Mouse (Mus musculus) forebrain, embryonic 14.5 days (tissue): ENCODE results near the gene Slc7a11. TPM values are rescaled to one million over a fixed set of nuclear protein-coding genes. Genes with fewer than 3 reads are reported as not detected.

Experiments
- ATAC-seq: fragments of 200-750 bp; cut with Nextera tagmentation; 2 replicates; pipeline ENCODE4 v1.8.0; 2017; ENCODE audit warnings: mild to moderate bottlenecking, moderate library complexity
- DNase-seq: peaks from one replicate; pipeline ENCODE4 v3.0.0-alpha.2; 2015; ENCODE audit warnings: low spot score
- H3K27ac ChIP-seq: fragments of 300-500 bp; sonication (generic); 2 replicates; pipeline ENCODE4 v1.5.1; 2014; ENCODE audit warnings: low read depth, mild to moderate bottlenecking, control low read depth, low read length, moderate library complexity
- H3K27me3 ChIP-seq: fragments of 300-500 bp; sonication (generic); replicated peaks from 2 replicates; pipeline ENCODE4 v1.6.1; 2014; ENCODE audit warnings: low read length, control low read depth, mixed read lengths; ENCODE audit not compliant: control insufficient read depth, insufficient read depth
- H3K36me3 ChIP-seq: fragments of 300-500 bp; sonication (generic); 2 replicates; pipeline ENCODE4 v1.6.1; 2014; ENCODE audit warnings: low read length, control low read depth; ENCODE audit not compliant: control insufficient read depth, insufficient read depth
- H3K4me1 ChIP-seq: fragments of 300-500 bp; sonication (generic); 2 replicates; pipeline ENCODE4 v1.6.1; 2014; ENCODE audit warnings: antibody characterized with exemption, low read length, control low read depth; ENCODE audit not compliant: control insufficient read depth, insufficient read depth
- H3K4me2 ChIP-seq: fragments of 300-500 bp; sonication (generic); 2 replicates; pipeline ENCODE4 v1.6.1; 2014; ENCODE audit warnings: mild to moderate bottlenecking, control low read depth, low read length
- H3K4me3 ChIP-seq: fragments of 300-500 bp; sonication (generic); 2 replicates; pipeline ENCODE4 v1.5.1; 2014; ENCODE audit warnings: low read depth, low read length, control low read depth
- H3K9ac ChIP-seq: fragments of 300-500 bp; sonication (generic); 2 replicates; pipeline ENCODE4 v1.6.1; 2014; ENCODE audit warnings: mild to moderate bottlenecking, low read length, control low read depth, moderate library complexity
- H3K9me3 ChIP-seq: fragments of 300-500 bp; sonication (generic); replicated peaks from 2 replicates; pipeline ENCODE4 v1.6.1; 2016; ENCODE audit warnings: low read length, control low read depth, mixed read lengths; ENCODE audit not compliant: control insufficient read depth
- WGBS: fragments of 180-500 bp; shearing (Covaris S2); extraction: QIAGEN DNeasy Blood & Tissue Kit; methylation state at CpG from one replicate; pipeline ENCODE4 v1.1.7; 2014; 5-methylcytosine and 5-hydroxymethylcytosine counted together
- polyA plus RNA-seq: library from polyadenylated mRNA; unstranded; fragments of >200 nt; fragmentation: Nextera tagmentation; extraction: Ambion mirVana; gene quantifications from 2 replicates; pipeline ENCODE4 v1.2.1, GENCODE M21; 2014

The Slc7a11 gene
- polyA plus RNA-seq, 1 experiment from 2014 or later: 1.9 TPM

DNA sequence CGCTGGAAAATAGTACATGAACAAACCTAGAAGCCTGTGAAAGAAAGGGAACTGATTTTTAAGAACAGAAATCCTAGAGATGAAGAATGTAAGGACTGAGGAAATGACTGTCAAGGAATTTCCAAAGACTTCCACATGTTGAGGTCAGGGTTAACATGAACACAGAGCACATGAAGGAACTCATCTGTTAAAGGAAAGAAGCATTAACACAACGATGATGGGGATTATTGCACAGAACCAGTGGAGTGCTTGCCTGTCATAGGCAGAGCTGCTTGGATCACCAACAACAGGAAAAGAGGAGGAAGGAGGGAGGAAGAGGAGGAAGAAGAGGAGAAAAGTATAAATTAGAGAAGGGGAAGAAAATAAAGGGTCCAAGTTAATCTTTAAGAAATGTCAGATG lies 223.0 kb downstream of the Slc7a11 start:
- 81% methylated on average over 2 of the region's 2 CpGs for WGBS
- Histone ChIP-seq H3K9me3 (no peaks in the 10 kb centered on the region), H3K9ac (no peak overlapping the region), H3K36me3 (no peaks in the 10 kb centered on the region), H3K27ac (no peak overlapping the region), H3K27me3 (no peaks in the 10 kb centered on the region), H3K4me1 (no peaks in the 10 kb centered on the region), H3K4me3 (no peak overlapping the region), H3K4me2 (no peak overlapping the region)
- ATAC-seq: no peak
- DNase-seq: no peak

DNA sequence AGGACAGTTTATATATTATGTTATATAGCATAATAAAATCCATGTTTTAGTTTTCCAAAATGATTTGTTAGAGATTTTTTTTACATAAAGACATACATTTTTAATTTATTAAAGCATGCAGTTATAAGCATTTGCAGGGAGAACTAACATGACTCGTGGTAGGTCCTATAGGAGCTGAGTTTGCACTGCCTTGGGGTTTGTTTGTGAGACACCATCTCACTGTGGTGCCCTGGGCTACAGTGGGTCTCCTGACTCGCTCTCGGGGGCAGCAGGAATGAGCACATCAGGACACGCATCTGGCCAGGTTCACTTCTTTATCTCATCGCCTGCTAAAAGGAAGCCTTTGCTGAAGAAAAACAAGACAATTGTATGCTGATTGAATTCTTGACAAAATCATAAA lies 257.0 kb downstream of the Slc7a11 start:
- 89% methylated on average over 5 of the region's 5 CpGs for WGBS
- H3K9ac ChIP-seq: no peak overlapping the region
- H3K27me3 ChIP-seq: no peaks in the 10 kb centered on the region
- no peak overlapping the region for H3K4me2 ChIP-seq
- H3K4me3 ChIP-seq: no peak overlapping the region
- no peaks in the 10 kb centered on the region for H3K36me3 ChIP-seq
- DNase-seq: no peak
- H3K9me3 ChIP-seq: no peaks in the 10 kb centered on the region
- H3K27ac ChIP-seq: no peak overlapping the region
- ATAC-seq: no peak
- H3K4me1 ChIP-seq: no peaks in the 10 kb centered on the region

DNA sequence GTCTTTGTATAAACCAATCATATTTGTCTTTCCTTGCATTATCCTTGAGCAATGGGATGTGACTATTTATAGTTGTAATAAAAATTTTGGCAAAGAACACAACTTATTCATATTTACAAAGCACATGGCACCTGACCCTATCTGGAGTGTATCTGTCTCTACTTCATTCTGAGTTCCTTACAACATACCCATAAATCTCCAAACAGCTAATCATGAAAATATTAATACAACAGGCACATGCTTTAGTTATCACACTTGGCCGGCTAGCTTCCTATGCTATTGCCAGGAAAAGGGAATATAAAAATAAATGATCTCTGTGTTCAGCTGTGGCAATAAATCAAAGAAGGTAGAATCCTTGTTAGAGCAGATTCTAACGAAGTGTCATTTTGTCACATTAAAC lies 257.5 kb downstream of the Slc7a11 start:
- no peaks in the 10 kb centered on the region for H3K9me3 ChIP-seq
- DNase-seq (no peak), ATAC-seq (no peak)
- no peaks in the 10 kb centered on the region for H3K36me3 ChIP-seq
- 79% methylated on average over 2 of the region's 2 CpGs for WGBS
- no peak overlapping the region for H3K9ac ChIP-seq
- H3K27ac ChIP-seq: no peak overlapping the region
- no peaks in the 10 kb centered on the region for H3K27me3 ChIP-seq
- H3K4me2 ChIP-seq: no peak overlapping the region
- no peak overlapping the region for H3K4me3 ChIP-seq
- H3K4me1 ChIP-seq: no peaks in the 10 kb centered on the region

DNA sequence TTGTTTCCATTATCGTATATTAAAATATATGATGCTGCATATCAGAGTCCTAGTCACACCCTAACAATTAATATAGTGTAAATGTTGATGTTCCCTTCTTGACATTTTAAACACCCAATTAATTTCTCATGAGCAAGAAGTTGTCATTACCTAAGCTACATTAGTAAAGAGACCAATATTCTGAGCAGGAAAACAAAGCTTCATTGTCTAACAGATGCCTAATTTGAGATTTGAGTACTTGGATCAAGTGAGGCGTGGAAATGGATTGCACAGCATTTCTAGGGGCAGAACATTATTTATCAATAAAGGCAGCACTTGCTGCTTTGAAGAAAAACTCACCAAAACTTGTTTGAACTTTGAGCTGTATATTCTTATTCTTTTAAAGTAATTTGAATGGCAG lies 282.7 kb downstream of the Slc7a11 start:
- no peaks in the 10 kb centered on the region for H3K36me3 ChIP-seq
- no peaks in the 10 kb centered on the region for H3K27me3 ChIP-seq
- H3K4me1 ChIP-seq: no peaks in the 10 kb centered on the region
- DNase-seq (no peak), ATAC-seq (no peak)
- no peaks in the 10 kb centered on the region for H3K9me3 ChIP-seq
- H3K4me3 ChIP-seq: no peak overlapping the region
- no peak overlapping the region for H3K9ac ChIP-seq
- H3K4me2 ChIP-seq: no peak overlapping the region
- no peak overlapping the region for H3K27ac ChIP-seq
- 72% methylated on average over 2 of the region's 2 CpGs for WGBS

DNA sequence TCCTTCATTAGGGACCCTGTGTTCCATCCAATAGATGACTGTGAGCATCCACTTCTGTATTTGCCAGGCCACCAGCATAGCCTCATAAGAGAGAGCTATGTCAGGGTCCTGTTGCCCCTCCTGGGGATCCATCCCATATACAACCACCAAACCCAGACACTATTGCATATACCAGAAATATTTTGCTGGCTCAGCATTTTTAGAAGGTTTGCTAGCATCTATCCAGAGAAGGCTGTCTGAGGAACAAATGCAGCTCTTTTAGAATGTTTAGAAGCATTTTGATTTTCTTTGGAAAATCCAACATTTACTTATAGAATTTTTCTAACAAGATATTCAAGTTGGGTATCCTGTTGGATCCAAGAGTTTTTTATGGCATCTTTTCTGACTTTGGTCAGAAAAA lies 299.3 kb downstream of the Slc7a11 start:
- H3K9ac ChIP-seq: no peak overlapping the region
- no peaks in the 10 kb centered on the region for H3K9me3 ChIP-seq
- DNase-seq (no peak), ATAC-seq (no peak)
- no peak overlapping the region for H3K4me3 ChIP-seq
- H3K27ac ChIP-seq: no peak overlapping the region
- H3K36me3 ChIP-seq: no peaks in the 10 kb centered on the region
- no peaks in the 10 kb centered on the region for H3K27me3 ChIP-seq
- no peaks in the 10 kb centered on the region for H3K4me1 ChIP-seq
- no peak overlapping the region for H3K4me2 ChIP-seq

DNA sequence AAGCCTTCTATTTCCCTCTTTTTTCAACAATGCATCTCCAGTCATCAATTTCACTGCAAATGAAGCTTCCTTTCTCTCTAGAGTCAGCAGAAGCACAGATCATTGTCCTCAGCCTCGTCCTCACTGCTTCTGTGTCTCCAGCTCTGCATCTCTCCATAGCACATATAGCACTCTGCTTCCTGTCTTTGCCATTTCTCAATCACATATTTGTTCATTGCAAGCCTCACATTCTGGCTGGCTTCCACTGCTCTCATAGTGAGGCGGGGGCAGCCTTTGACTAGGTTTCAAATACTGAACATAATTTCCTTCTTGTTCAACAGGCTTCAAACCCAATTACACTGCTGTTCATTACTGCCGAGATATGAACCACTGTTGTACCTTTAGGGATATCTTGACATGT lies 305.1 kb downstream of the Slc7a11 start:
- no peaks in the 10 kb centered on the region for H3K9me3 ChIP-seq
- no peaks in the 10 kb centered on the region for H3K4me1 ChIP-seq
- DNase-seq (no peak), ATAC-seq (no peak)
- no peak overlapping the region for H3K27ac ChIP-seq
- no peak overlapping the region for H3K4me2 ChIP-seq
- no peaks in the 10 kb centered on the region for H3K27me3 ChIP-seq
- H3K9ac ChIP-seq: no peak overlapping the region
- H3K4me3 ChIP-seq: no peak overlapping the region
- no peaks in the 10 kb centered on the region for H3K36me3 ChIP-seq
- WGBS: 78% methylated on average over 3 of the region's 3 CpGs

DNA sequence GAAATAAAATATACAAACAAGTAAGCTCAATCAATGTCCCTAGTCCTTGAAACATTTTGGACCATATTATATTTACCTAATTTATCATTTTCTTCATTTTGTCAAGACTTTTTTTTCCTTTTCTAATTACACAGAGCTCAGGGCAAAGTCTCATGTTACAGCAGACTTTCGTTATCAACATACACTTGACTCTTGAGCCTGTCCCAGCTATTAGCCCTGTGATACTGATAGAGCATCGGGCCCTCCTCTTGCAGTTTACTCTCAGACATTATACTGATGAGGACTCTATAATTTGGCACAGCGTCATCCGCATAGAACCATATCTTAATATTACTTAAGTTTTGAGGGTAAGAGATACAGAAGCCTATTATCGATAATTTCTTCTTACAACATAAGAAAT lies 311.2 kb downstream of the Slc7a11 start:
- no peaks in the 10 kb centered on the region for H3K36me3 ChIP-seq
- H3K9me3 ChIP-seq: no peaks in the 10 kb centered on the region
- no peak overlapping the region for H3K27ac ChIP-seq
- DNase-seq: no peak
- no peak overlapping the region for H3K4me3 ChIP-seq
- H3K27me3 ChIP-seq: no peaks in the 10 kb centered on the region
- H3K4me1 ChIP-seq: no peaks in the 10 kb centered on the region
- H3K9ac ChIP-seq: no peak overlapping the region
- H3K4me2 ChIP-seq: no peak overlapping the region
- WGBS: 80% methylated on average over 5 of the region's 5 CpGs
- ATAC-seq: no peak

DNA sequence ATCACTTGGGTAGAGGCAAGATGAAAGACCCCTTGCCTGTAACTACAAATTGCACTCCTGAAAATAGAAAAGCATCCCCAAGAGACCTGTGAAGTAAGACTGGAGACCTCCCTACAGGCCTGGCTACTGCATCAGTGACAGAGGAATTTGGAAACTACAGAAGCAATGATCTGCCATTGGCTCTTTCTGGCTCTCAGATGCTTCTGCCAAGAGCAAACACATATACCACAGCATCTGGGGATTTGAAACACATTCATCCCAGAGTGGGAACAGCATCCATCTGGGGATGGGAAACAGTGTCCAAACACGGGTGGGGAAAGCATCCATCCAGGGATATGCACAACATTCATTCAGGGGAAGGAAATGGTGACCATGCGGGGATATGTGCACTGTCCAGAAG lies 313.1 kb downstream of the Slc7a11 start:
- no peaks in the 10 kb centered on the region for H3K27me3 ChIP-seq
- no peaks in the 10 kb centered on the region for H3K4me1 ChIP-seq
- H3K36me3 ChIP-seq: no peaks in the 10 kb centered on the region
- peak; percentile 27 for DNase-seq
- no peaks in the 10 kb centered on the region for H3K9me3 ChIP-seq
- no peak overlapping the region for H3K4me2 ChIP-seq
- no peak overlapping the region for H3K4me3 ChIP-seq
- H3K27ac ChIP-seq: no peak overlapping the region
- 88% methylated on average over 2 of the region's 2 CpGs for WGBS
- H3K9ac ChIP-seq: no peak overlapping the region
- no peak; the same call in 1 of the 2 replicates for ATAC-seq

DNA sequence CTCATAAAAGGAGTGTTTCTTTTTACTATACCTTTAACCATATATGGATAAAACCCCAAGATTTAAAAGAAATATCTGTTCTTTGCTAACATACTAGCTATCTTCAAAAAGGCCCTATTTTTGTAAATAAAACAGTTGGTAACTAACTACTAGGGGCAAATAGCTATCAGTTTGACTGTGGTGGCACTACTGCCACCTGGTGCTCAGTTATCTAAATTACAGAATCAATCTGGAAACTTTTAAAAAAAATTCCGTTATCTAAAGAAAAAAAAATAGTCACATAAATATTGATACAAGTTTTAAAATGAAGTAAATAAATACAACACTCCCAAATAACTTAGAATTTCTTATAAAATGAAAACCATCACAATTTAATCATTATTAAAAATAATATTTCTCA lies 322.4 kb downstream of the Slc7a11 start:
- H3K4me1 ChIP-seq: no peaks in the 10 kb centered on the region
- H3K9ac ChIP-seq: no peak overlapping the region
- no peaks in the 10 kb centered on the region for H3K27me3 ChIP-seq
- H3K9me3 ChIP-seq: no peaks in the 10 kb centered on the region
- H3K4me2 ChIP-seq: no peak overlapping the region
- no peak overlapping the region for H3K4me3 ChIP-seq
- 69% methylated on average over 1 of the region's 1 CpGs for WGBS
- no peak overlapping the region for H3K27ac ChIP-seq
- DNase-seq (peak; percentile 32), ATAC-seq (no peak)
- no peaks in the 10 kb centered on the region for H3K36me3 ChIP-seq

DNA sequence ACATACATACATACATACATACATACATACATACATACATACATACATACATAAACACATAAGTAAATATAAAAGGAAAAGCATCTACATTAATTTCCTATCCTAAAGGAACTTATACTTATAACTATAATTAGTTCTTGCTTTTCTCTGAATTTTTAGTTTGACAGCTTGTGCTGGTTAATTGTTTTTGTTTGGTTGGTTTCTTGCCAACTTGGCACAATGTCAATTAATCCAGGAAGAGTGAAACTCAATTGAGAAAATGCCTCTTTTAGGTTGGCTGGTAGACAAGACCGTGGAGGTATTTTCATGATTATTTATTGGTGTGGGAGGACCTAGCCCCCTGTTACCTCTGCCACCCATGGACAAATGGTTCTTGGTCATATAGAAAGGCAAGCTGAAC lies 327.1 kb downstream of the Slc7a11 start:
- Histone ChIP-seq H3K27ac (no peak overlapping the region), H3K9me3 (no peaks in the 10 kb centered on the region), H3K9ac (no peak overlapping the region), H3K4me3 (no peak overlapping the region), H3K27me3 (no peaks in the 10 kb centered on the region), H3K36me3 (no peaks in the 10 kb centered on the region), H3K4me1 (no peaks in the 10 kb centered on the region), H3K4me2 (no peak overlapping the region)
- DNase-seq (peak; percentile 69), ATAC-seq (no peak)
- 26% methylated on average over 1 of the region's 1 CpGs for WGBS
